In genomic region chr16:91270212-91270971, GRCm38 (mm10) we compare ENCODE assay signal across 8 mouse cellular contexts. TPM values are rescaled to one million over a fixed set of nuclear protein-coding genes. Genes with fewer than 3 reads are reported as not detected.
DNase-seq lines count a peak whose midpoint lies in the region; ATAC-seq and TF ChIP-seq lines count a peak whose summit lies in the region.

No protein-coding gene starts in this region.

- H3K27ac ChIP-seq in heart, embryonic 14.5 days (replicated peaks in 1 of 2; ENCODE audit: control insufficient read depth in 1 of 2, insufficient read depth in 1 of 2, low read depth in 2 of 2, low read length in 2 of 2): no peak overlapping the region
- H3K27ac ChIP-seq in forebrain, embryonic 11.5 days (ENCODE audit: low read depth, low read length): 0 out of 2 replicates have a peak overlapping the region, but pooled peaks have one; percentile 8
- H3K27ac ChIP-seq in midbrain, postnatal 0 days (ENCODE audit: low read depth, low read length): peak overlapping the region; percentile 67

- H3K9ac ChIP-seq in heart, embryonic 14.5 days (ENCODE audit: low read length): no peak overlapping the region
- peak overlapping the region; percentile 28 for H3K9ac ChIP-seq in forebrain, embryonic 11.5 days (ENCODE audit: low read length)
- H3K9ac ChIP-seq in midbrain, postnatal 0 days (replicated peaks; ENCODE audit: low read length, poor library complexity, severe bottlenecking): peak overlapping the region; percentile 42; the same call in 1 of the 2 replicates

- peak overlapping the region; percentile 43 to 47 for H3K4me3 ChIP-seq in heart, embryonic 14.5 days (ENCODE audit: control insufficient read depth in 1 of 2, insufficient read depth in 1 of 2, low read depth in 1 of 2, low read length in 2 of 2)
- H3K4me3 ChIP-seq in forebrain, embryonic 11.5 days (ENCODE audit: low read depth, low read length): peak overlapping the region; percentile 42
- peak overlapping the region; percentile 49 for H3K4me3 ChIP-seq in midbrain, postnatal 0 days (ENCODE audit: low read depth, low read length)

- peaks cover 3 to 17% of the 10 kb centered on the region in 2 experiments; a peak in 3 of 4 replicates for H3K4me1 ChIP-seq in heart, embryonic 14.5 days (ENCODE audit: control insufficient read depth in 2 of 2, insufficient read depth in 2 of 2, low read length in 2 of 2)
- peaks cover 19% of the 10 kb centered on the region for H3K4me1 ChIP-seq in forebrain, embryonic 11.5 days (replicated peaks; ENCODE audit: control insufficient read depth, insufficient read depth, low read length)
- peaks cover 4% of the 10 kb centered on the region; the same call in 1 of the 2 replicates for H3K4me1 ChIP-seq in midbrain, postnatal 0 days (ENCODE audit: insufficient read depth, low read length)

- H3K4me2 ChIP-seq in heart, embryonic 14.5 days (ENCODE audit: low read length): peak overlapping the region; percentile 86
- H3K4me2 ChIP-seq in forebrain, embryonic 11.5 days (ENCODE audit: low read depth, low read length, severe bottlenecking): peak overlapping the region; percentile 85
- H3K4me2 ChIP-seq in midbrain, postnatal 0 days (ENCODE audit: low read depth, low read length, poor library complexity, severe bottlenecking): peak overlapping the region; percentile 86

- no peak for TF ChIP-seq CTCF in midbrain, postnatal 0 days (IDR thresholded peaks at IDR 0.05)

- WGBS in heart, embryonic 14.5 days: under 1% methylated on average over 63 of the region's 63 CpGs
- under 1% methylated on average over 63 of the region's 63 CpGs for WGBS in forebrain, embryonic 11.5 days
- WGBS in midbrain, postnatal 0 days: under 1% methylated on average over 55 of the region's 63 CpGs

- H3K36me3 ChIP-seq in heart, embryonic 14.5 days (ENCODE audit: control insufficient read depth, insufficient read depth, low read length): no peaks in the 10 kb centered on the region
- no peaks in the 10 kb centered on the region for H3K36me3 ChIP-seq in forebrain, embryonic 11.5 days (ENCODE audit: control insufficient read depth, insufficient read depth, low read length)
- H3K36me3 ChIP-seq in midbrain, postnatal 0 days (ENCODE audit: insufficient read depth, low read length): no peaks in the 10 kb centered on the region

- intact Hi-C loops in heart, postnatal 25 days (cut with DNase I): no loop called here

- no peak for ATAC-seq in heart, embryonic 14.5 days (ENCODE audit: insufficient number of reproducible peaks, insufficient read depth, low FRiP score, low read depth)
- peak; percentile 1 for ATAC-seq in forebrain, embryonic 11.5 days (replicated peaks; ENCODE audit: low FRiP score)
- peak; percentile 24; the same call in 1 of the 2 replicates for ATAC-seq in midbrain, postnatal 0 days (ENCODE audit: low FRiP score)

- peaks cover 99% of the 10 kb centered on the region for H3K27me3 ChIP-seq in heart, embryonic 14.5 days (ENCODE audit: control insufficient read depth, insufficient read depth, low read length)
- peaks cover 89% of the 10 kb centered on the region for H3K27me3 ChIP-seq in forebrain, embryonic 11.5 days (ENCODE audit: control insufficient read depth, insufficient read depth, low read length)
- peaks cover 82% of the 10 kb centered on the region for H3K27me3 ChIP-seq in midbrain, postnatal 0 days (ENCODE audit: insufficient read depth, low read length)

- no peak for DNase-seq in heart, postnatal 25 days (ENCODE audit: low spot score)
- peak; percentile 52 for DNase-seq in Muller cell, postnatal 12 days (ENCODE audit: inconsistent ontology term)
- DNase-seq in forebrain, embryonic 11.5 days (ENCODE audit: low spot score): peak; percentile 65
- peak; percentile 50 to 54 for DNase-seq in layer of hippocampus, postnatal 14 days (ENCODE audit: low spot score in 2 of 2)
- DNase-seq in midbrain, postnatal 0 days (ENCODE audit: low spot score): peak; percentile 52
- no peak for DNase-seq in adipocyte (ENCODE audit: low spot score)
- no peak for DNase-seq in gastrocnemius, adult 18-20 months (ENCODE audit: low spot score)

- no peaks in the 10 kb centered on the region for H3K9me3 ChIP-seq in heart, embryonic 14.5 days (ENCODE audit: control insufficient read depth, low read length)
- no peaks in the 10 kb centered on the region for H3K9me3 ChIP-seq in forebrain, embryonic 11.5 days (ENCODE audit: control insufficient read depth, low read length)
- H3K9me3 ChIP-seq in midbrain, postnatal 0 days (ENCODE audit: low read length): no peaks in the 10 kb centered on the region

RNA-seq across cellular contexts. Expression of gene Olig1, which starts 0.8 kb away (rescaled TPM):
- polyA plus RNA-seq in heart, embryonic 14.5 days (2014; fragmentation: Nextera tagmentation; extraction: Ambion mirVana): 0.09 TPM in 1 of 2 replicates, not detected in the other
- total RNA-seq in heart, postnatal 25 days (2021): not detected
- 9.0 and 12.3 TPM in 2 replicates for polyA plus RNA-seq in forebrain, embryonic 11.5 days (2014; fragmentation: Nextera tagmentation; extraction: Ambion mirVana)
- total RNA-seq in layer of hippocampus, postnatal 14 days (2021): 100 to 1,000 TPM; 200 to 207 TPM
- 153 and 196 TPM in 2 replicates for total RNA-seq in midbrain, postnatal 0 days (2014; rRNA removed)
- polyA plus RNA-seq in midbrain, postnatal 0 days (2015; fragmentation: Nextera tagmentation; extraction: Ambion mirVana): 167 and 180 TPM in 2 replicates
- total RNA-seq in gastrocnemius, adult 18-20 months (2021): not detected

RNA-seq across cellular contexts. Expression of gene Olig2, which starts 45.1 kb away (rescaled TPM):
- not detected in 2 replicates for polyA plus RNA-seq in heart, embryonic 14.5 days (2014; fragmentation: Nextera tagmentation; extraction: Ambion mirVana)
- total RNA-seq in heart, postnatal 25 days (2021): not detected
- polyA plus RNA-seq in forebrain, embryonic 11.5 days (2014; fragmentation: Nextera tagmentation; extraction: Ambion mirVana): 20.3 and 27.4 TPM in 2 replicates
- total RNA-seq in layer of hippocampus, postnatal 14 days (2021): 10 to 100 TPM; 48.5 to 49.1 TPM
- total RNA-seq in midbrain, postnatal 0 days (2014; rRNA removed): 36.0 and 58.4 TPM in 2 replicates
- polyA plus RNA-seq in midbrain, postnatal 0 days (2015; fragmentation: Nextera tagmentation; extraction: Ambion mirVana): 13.3 and 15.7 TPM in 2 replicates
- total RNA-seq in gastrocnemius, adult 18-20 months (2021): not detected

Comparison
In these comparisons a context has a peak if more than half of its experiments do, and no peak if none do; other contexts are left out.
1. H3K27ac ChIP-seq: peak in forebrain, embryonic 11.5 days (single experiment) and midbrain, postnatal 0 days (single experiment); none in heart, embryonic 14.5 days (0 of 2).
2. DNase-seq: peak in Muller cell, postnatal 12 days (single experiment), forebrain, embryonic 11.5 days (single experiment), layer of hippocampus, postnatal 14 days (2 of 2) and midbrain, postnatal 0 days (single experiment); none in heart, postnatal 25 days (single experiment), adipocyte (single experiment) and gastrocnemius, adult 18-20 months (single experiment).
3. RNA of gene Olig1, which starts 0.8 kb away (total RNA-seq): 200 to 207 TPM in layer of hippocampus, postnatal 14 days and 153 to 196 TPM in midbrain, postnatal 0 days; not detected in heart, postnatal 25 days and not detected in gastrocnemius, adult 18-20 months; every median in the first group is over 100 times any median in the second.
4. RNA of gene Olig2, which starts 45.1 kb away (total RNA-seq): 36.0 to 58.4 TPM in midbrain, postnatal 0 days and 48.5 to 49.1 TPM in layer of hippocampus, postnatal 14 days; not detected in heart, postnatal 25 days and not detected in gastrocnemius, adult 18-20 months; every median in the first group is over 10 times any median in the second.
5. Peak in every context shown above with its lines, with median percentiles within 50 percentile points of each other: H3K4me2 ChIP-seq and H3K4me3 ChIP-seq.